Mouse (Mus musculus) granulocyte monocyte progenitor cell, adult 5-6 weeks (primary cell): Measurements from ENCODE around the gene Tssk3. TPM values are rescaled to one million over a fixed set of nuclear protein-coding genes. Genes with fewer than 3 reads are reported as not detected.
"Not testable (repeated sequence)": the region's sequence is repeated elsewhere in the genome, so short reads cannot be mapped to it uniquely, and the experiment has no call there.

Experiments
- ATAC-seq: replicated peaks from 2 replicates; pipeline ENCODE4 v1.8.0; 2016; ENCODE audit warnings: mild to moderate bottlenecking, moderate TSS enrichment, inconsistent platforms; ENCODE audit not compliant: poor library complexity, severe bottlenecking
- total RNA-seq, 2 experiments: library from RNA; stranded (forward) in 1 of 2; stranded (reverse) in 1 of 2; fragments of 200-712, 200-1000 nt in 1 of 2; fragments of >200 nt in 1 of 2; fragmentation: Nextera tagmentation in 1 of 2; gene quantifications; 2 replicates each; pipeline ENCODE4 v1.2.3; 2014 to 2017

Gene Tssk3
- total RNA-seq, 2 experiments from 2014 or later = not detected

GRCm38 (mm10) chr4:129502327-129502888 is 11.6 kb upstream of the Tssk3 start:
- ATAC-seq = no peak

DNA sequence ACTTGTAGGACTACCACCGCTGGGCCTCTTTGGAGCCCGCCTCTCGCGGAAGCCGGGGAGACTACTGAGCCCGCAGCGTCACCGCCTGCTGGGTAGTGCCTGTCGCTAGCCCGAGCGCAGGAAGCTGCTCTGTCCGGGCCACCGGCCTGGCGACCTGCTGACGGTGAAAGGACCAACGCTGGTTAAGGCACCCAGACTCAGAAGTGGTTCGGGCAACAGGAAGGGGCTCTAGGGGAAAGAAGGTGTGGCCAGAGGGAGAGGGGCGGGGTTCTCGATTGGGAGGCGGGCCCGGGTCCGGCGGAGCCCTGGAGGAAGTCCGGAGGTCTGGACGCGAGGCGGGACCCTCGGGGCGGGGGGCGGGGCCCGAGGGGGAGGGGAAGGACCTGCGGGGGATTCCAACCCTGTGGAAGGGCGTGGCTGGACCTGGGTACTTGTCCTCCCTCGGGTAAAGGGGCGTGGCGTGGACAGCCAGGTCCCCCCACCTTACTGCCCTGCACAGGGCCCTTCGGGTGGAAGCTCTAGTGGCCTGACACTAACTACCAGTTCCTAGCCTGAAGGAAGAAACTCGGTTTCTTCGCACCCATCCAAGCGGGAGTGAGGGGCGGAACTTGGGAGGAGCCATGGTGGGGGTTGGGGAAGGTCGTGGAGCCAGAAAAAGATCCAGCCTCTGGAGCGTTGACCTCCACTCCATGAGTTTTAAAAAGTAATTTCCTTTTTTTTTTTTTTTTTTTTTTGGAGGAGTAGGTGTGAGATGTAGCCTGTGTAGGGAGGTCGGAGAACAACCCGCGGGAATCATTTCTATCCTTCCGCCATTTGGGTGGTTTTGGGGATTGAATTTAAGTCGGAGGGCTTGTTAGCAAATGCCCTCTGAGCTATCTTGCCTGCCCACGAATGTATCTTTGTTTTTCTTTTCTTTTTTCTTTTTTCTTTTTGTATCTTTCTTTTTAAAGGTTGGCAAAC is 10.1 kb upstream of the Tssk3 start:
- ATAC-seq = peak; percentile 67

- ATAC-seq = no peak
These were observed 9.2 kb upstream of the Tssk3 start for GRCm38 (mm10) chr4:129500017-129500416.

- ATAC-seq = no peak
These were observed 8.1 kb upstream of the Tssk3 start for GRCm38 (mm10) chr4:129498941-129499340.

GRCm38 (mm10) chr4:129496631-129497030 is 5.8 kb upstream of the Tssk3 start:
- ATAC-seq = peak; percentile 57

- peak; percentile 61 for ATAC-seq
These were observed 5.1 kb upstream of the Tssk3 start for GRCm38 (mm10) chr4:129495672-129496562.

DNA sequence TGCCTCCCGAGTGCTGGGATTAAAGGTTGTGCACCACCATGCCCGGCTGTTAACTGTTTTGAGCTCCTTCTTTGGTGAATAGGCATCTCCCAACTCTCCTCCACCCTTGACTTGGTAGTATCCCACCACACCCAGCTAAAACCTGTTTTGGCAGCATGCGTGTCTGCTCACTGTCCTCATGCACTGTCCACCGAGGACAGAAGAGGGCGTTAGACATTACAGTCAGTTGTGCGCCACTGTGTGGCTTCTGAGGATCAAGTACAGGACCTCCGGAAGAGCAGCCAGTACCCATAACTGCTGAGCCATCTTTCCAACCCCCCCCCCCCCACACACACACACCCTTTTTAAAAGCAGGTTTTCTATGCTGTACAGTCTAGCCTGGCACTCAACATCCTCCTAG is 3.9 kb upstream of the Tssk3 start:
- no peak for ATAC-seq

DNA sequence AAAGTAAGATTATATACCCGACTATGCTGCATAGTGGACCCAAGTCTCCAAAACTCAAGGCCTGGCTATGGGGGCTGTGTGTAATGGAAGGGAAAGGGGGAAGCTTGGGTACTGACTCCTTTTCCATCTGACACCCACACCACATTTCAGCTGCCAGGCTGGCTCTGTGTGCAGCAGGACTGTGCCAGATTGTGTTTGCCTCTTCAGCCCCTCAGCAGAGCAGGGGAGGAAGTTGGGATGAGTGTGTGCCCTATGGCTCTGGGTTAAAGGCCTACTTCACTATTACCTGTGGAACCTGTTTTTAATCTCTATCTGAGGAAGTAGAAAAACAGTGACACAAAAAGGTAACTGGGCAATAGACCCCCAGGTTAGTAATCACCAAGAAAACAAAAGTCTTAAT is 9.7 kb downstream of the Tssk3 start:
- ATAC-seq = no peak

DNA sequence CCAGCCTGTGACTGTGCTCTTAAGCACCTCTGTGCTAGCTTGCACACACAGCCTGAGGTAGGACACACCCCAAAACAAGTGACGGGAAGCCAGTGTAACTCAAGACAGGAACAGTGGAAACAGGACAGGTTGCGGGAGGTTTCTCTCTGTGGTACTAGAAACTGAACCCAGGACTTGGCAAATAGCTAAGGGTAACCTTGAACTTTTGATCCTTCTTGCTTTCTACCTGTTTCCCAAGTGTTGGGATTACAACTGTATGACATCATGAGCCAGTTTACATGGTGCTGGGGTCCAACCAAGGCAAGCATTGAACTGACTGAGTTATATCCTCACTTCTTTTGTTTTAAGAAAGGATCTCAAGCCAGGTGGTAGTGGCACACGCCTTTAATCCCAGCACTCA is 11.0 kb downstream of the Tssk3 start:
- ATAC-seq = no peak

- ATAC-seq = no peak
These were observed 14.8 kb downstream of the Tssk3 start for GRCm38 (mm10) chr4:129476047-129476446.

GRCm38 (mm10) chr4:129464286-129464815 is 26.5 kb downstream of the Tssk3 start:
- ATAC-seq = no peak

- no peak for ATAC-seq
These were observed 27.4 kb downstream of the Tssk3 start for GRCm38 (mm10) chr4:129463097-129464059.

GRCm38 (mm10) chr4:129462118-129462517 is 28.7 kb downstream of the Tssk3 start:
- no peak for ATAC-seq

DNA sequence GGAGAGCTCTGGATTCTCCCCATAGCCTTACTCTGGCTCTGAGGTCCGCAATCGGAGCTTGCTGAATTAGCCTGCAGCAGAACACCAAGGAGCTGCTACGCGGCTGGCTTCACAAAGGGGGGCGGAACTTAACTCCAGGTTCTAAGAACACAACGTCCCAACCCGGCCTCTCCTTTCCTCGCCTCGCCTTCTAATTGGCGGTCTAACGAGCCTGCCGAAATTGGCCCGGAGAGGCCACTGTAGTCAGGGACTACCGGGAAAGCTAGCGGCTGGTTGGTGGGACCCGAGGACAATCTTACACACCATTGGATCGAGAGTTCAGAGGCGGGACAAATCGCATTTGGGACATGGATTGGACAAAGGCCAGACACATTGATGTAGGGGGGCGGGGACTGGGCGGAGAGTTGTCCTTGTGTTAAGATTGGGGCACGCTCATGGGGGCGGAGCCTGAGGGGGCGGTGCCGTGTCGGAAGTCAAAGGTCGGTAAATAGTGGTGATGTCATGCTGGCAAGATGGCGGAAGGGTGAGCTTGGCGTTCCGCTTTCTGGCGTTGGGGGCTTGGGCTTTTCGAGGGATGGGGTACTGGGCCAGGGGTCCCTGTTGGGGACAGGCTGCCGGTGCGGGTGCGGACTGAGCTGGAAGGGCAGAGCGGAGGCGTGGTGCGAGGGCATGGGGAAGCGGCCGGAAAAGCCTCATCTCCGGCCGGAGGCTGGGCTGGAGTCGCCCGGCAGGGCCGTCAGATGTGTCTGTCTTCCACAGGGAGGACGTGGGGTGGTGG is 29.4 kb downstream of the Tssk3 start, which contains the start of gene Bsdc1:
Bsdc1 (plus strand) TSS at position 399 of the 778 bp plus-strand sequence.
- peak; percentile 91 for ATAC-seq

DNA sequence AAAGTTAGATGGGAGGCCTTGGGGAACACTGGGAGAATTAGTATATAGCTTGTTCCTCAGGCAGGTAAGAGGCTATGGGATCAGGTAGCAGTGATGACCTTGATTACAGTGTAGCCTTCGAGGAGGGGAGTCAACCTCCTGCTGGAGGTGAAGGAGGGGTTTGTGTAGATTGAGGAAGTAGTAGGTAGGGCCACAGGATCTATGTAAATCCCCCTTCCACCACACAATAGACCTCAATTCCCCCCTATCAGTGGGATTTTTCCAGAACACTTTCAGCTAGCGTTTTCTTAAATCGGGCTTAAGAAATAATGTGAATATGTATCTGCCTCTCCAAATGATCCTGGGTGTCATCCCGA is 30.0 kb downstream of the Tssk3 start:
- peak; percentile 38 for ATAC-seq

DNA sequence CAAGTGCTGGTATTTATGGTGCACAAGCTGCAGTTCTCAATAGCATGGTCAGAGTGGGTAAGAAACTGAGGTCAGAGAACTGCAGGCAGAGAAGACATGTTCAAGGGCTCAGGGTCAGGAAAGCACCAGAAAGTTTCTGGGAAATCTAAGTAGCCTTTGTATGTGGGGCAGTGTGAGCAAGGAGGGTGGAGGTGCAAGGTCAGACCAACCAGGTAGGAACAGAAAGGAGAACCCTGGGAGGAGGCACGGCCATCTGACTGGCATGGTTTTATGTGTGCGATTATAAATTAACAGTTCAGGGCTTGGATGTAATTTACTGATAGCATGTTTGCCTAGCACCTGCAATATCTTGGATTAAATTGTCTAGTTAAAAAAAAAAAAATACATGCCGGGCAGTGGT is 31.1 kb downstream of the Tssk3 start:
- ATAC-seq = no peak

DNA sequence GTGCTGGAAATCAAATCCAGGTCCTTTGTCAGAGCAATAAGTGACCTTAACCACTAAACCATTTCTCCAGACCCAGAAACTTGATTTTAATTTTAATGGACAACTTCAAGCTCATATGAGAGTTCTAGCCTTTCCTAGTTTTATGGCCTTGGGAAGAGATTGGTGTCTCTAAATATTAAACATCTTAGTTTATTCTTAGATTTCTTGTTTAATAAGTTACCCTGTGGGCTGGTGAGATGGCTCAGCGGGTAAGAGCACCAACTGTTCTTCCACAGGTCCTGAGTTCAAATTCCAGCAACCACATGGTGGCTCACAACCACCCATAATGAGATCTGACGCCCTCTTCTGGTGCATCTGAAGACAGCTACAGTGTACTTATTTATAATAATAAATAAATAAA is 33.5 kb downstream of the Tssk3 start:
- not testable (repeated sequence) for ATAC-seq

DNA sequence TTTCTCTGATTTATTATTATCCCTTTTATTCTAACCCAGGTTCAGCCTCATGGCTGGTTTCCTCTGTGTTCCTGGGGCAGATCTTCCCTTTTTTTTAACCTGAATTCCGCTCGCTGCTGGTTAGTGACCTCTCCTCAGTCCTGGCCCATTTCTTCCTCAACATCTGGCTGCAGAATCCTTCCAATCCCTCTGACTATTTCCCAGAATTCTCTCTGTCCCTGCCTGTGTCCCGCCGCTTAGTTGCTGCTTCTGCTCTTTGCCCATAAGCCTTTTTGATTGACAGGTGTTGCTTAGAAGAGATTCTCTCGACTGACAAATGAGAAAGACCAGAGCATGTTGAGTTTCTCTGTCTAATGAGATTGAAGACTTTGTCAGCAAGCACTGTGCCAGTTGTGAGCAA is 34.7 kb downstream of the Tssk3 start:
- no peak for ATAC-seq

- peak; percentile 96 for ATAC-seq
These were observed 35.6 kb downstream of the Tssk3 start for GRCm38 (mm10) chr4:129455265-129455664.
